Comparison of ENCODE assay signal across 11 mouse cellular contexts in genomic region chr4:118517497-118518146, GRCm38 (mm10). TPM values are rescaled to one million over a fixed set of nuclear protein-coding genes. Genes with fewer than 3 reads are reported as not detected.
A peak's percentile ranks its signal among the peaks of the same experiment; 100 is the strongest.
DNase-seq lines count a peak whose midpoint lies in the region; ATAC-seq lines count a peak whose summit lies in the region.
"Had no signal": no experiment of that assay in that cellular context is flagged by ENCODE, and none has a peak within 500 bp of the region (broad histone marks: within the 10 kb centered on the region; RNA-seq: fewer than 3 reads in every experiment).

No protein-coding gene starts in this region.

- peak overlapping the region; percentile 51; the same call in 1 of the 2 replicates for H3K4me2 ChIP-seq in heart, embryonic 11.5 days
- peak overlapping the region; percentile 44 for H3K4me2 ChIP-seq in intestine, embryonic 15.5 days (replicated peaks)
- peak overlapping the region; percentile 0; the same call in 1 of the 2 replicates for H3K4me2 ChIP-seq in stomach, embryonic 15.5 days

- no peaks in the 10 kb centered on the region for H3K27me3 ChIP-seq in heart, embryonic 11.5 days (ENCODE audit: control insufficient read depth, insufficient read depth, low read length)
- no peaks in the 10 kb centered on the region for H3K27me3 ChIP-seq in intestine, embryonic 15.5 days (replicated peaks)
- no peaks in the 10 kb centered on the region for H3K27me3 ChIP-seq in stomach, embryonic 15.5 days (replicated peaks)

- peaks cover 10% of the 10 kb centered on the region for H3K4me1 ChIP-seq in heart, embryonic 11.5 days (ENCODE audit: control insufficient read depth, insufficient read depth, low read length)
- H3K4me1 ChIP-seq in intestine, embryonic 15.5 days (replicated peaks) = peaks cover 15% of the 10 kb centered on the region; the same call in 1 of the 2 replicates
- H3K4me1 ChIP-seq in stomach, embryonic 15.5 days = peaks cover 8% of the 10 kb centered on the region; the same call in 1 of the 2 replicates

- no peak for ATAC-seq in heart, embryonic 11.5 days (replicated peaks; ENCODE audit: insufficient number of reproducible peaks, low FRiP score, low TSS enrichment)
- ATAC-seq in intestine, embryonic 15.5 days = peak; percentile 54
- ATAC-seq in stomach, embryonic 15.5 days (ENCODE audit: insufficient read depth, low FRiP score, low read depth) = peak; percentile 36; the same call in 1 of the 2 replicates
- ATAC-seq: Patski had no signal

- no peak overlapping the region for H3K9ac ChIP-seq in heart, embryonic 11.5 days (ENCODE audit: low read depth, low read length)
- no peak overlapping the region for H3K9ac ChIP-seq in intestine, embryonic 15.5 days
- no peak overlapping the region for H3K9ac ChIP-seq in stomach, embryonic 15.5 days

- DNase-seq in heart, adult 18-20 months = no peak
- DNase-seq in lung, postnatal 25 days (ENCODE audit: low spot score) = peak; percentile 24
- DNase-seq in lung, postnatal 14 days = no peak
- no peak for DNase-seq in layer of hippocampus, adult 18-20 months (ENCODE audit: low spot score in 2 of 2)
- no peak for DNase-seq in layer of hippocampus, adult 8-10 months (ENCODE audit: low spot score in 2 of 2)
- DNase-seq: spleen, adult 18-20 months had no signal

- no peak overlapping the region for H3K4me3 ChIP-seq in heart, embryonic 11.5 days (ENCODE audit: low read depth, low read length)
- H3K4me3 ChIP-seq in intestine, embryonic 15.5 days (replicated peaks) = no peak overlapping the region
- no peak overlapping the region for H3K4me3 ChIP-seq in stomach, embryonic 15.5 days (replicated peaks)

- H3K27ac ChIP-seq in heart, embryonic 11.5 days (ENCODE audit: low read depth, low read length) = no peak overlapping the region
- H3K27ac ChIP-seq in intestine, embryonic 15.5 days = peak overlapping the region; percentile 92
- H3K27ac ChIP-seq in stomach, embryonic 15.5 days = peak overlapping the region; percentile 65

- no peaks in the 10 kb centered on the region for H3K9me3 ChIP-seq in heart, embryonic 11.5 days (replicated peaks; ENCODE audit: control insufficient read depth, low read length)
- no peaks in the 10 kb centered on the region for H3K9me3 ChIP-seq in intestine, embryonic 15.5 days
- no peaks in the 10 kb centered on the region for H3K9me3 ChIP-seq in stomach, embryonic 15.5 days

- WGBS in heart, embryonic 11.5 days (ENCODE audit: insufficient replicate concordance) = 35% methylated on average over 16 of the region's 16 CpGs
- WGBS in intestine, embryonic 15.5 days = 32% methylated on average over 16 of the region's 16 CpGs
- WGBS in stomach, embryonic 15.5 days = 38% methylated on average over 16 of the region's 16 CpGs

- no peaks in the 10 kb centered on the region for H3K36me3 ChIP-seq in heart, embryonic 11.5 days (ENCODE audit: control insufficient read depth, insufficient read depth, low read length)
- no peaks in the 10 kb centered on the region for H3K36me3 ChIP-seq in intestine, embryonic 15.5 days
- H3K36me3 ChIP-seq in stomach, embryonic 15.5 days = no peaks in the 10 kb centered on the region

RNA-seq across cellular contexts. Expression of gene 2610528J11Rik, which starts 9.2 kb away (rescaled TPM):
- polyA plus RNA-seq in heart, embryonic 11.5 days (2014; fragmentation: Nextera tagmentation; extraction: Ambion mirVana) = 0.31 and 0.39 TPM in 2 replicates
- not detected for total RNA-seq in heart, adult 18-20 months (2021)
- 73.5 and 80.3 TPM in 2 replicates for polyA plus RNA-seq in intestine, embryonic 15.5 days (2015; fragmentation: Nextera tagmentation; extraction: Ambion mirVana)
- polyA plus RNA-seq in stomach, embryonic 15.5 days (2015; fragmentation: Nextera tagmentation; extraction: Ambion mirVana) = 30.4 and 33.8 TPM in 2 replicates
- not detected for total RNA-seq in layer of hippocampus, adult 18-20 months (2021)
- not detected for total RNA-seq in layer of hippocampus, adult 8-10 months (2022)
- polyA plus RNA-seq: C2C12, Patski had no signal

RNA-seq across cellular contexts. Expression of gene Tmem125, which starts 26.2 kb away (rescaled TPM):
- 0.16 and 0.45 TPM in 2 replicates for polyA plus RNA-seq in heart, embryonic 11.5 days (2014; fragmentation: Nextera tagmentation; extraction: Ambion mirVana)
- total RNA-seq in heart, adult 18-20 months (2021) = not detected
- 10.7 and 14.3 TPM in 2 replicates for polyA plus RNA-seq in intestine, embryonic 15.5 days (2015; fragmentation: Nextera tagmentation; extraction: Ambion mirVana)
- polyA plus RNA-seq in stomach, embryonic 15.5 days (2015; fragmentation: Nextera tagmentation; extraction: Ambion mirVana) = 8.7 and 10.1 TPM in 2 replicates
- 1 to 10 TPM; 6.7 to 7.1 TPM for total RNA-seq in layer of hippocampus, adult 18-20 months (2021)
- 1 to 10 TPM; 5.4 to 9.7 (median 8.7) TPM for total RNA-seq in layer of hippocampus, adult 8-10 months (2022)
- polyA plus RNA-seq: C2C12 had no signal

RNA-seq across cellular contexts. Expression of gene Tie1, which starts 27.8 kb away (rescaled TPM):
- polyA plus RNA-seq in heart, embryonic 11.5 days (2014; fragmentation: Nextera tagmentation; extraction: Ambion mirVana) = 34.6 and 40.9 TPM in 2 replicates
- 10 to 100 TPM; 47.5 to 56.8 TPM for total RNA-seq in heart, adult 18-20 months (2021)
- polyA plus RNA-seq in intestine, embryonic 15.5 days (2015; fragmentation: Nextera tagmentation; extraction: Ambion mirVana) = 22.5 and 23.7 TPM in 2 replicates
- polyA plus RNA-seq in stomach, embryonic 15.5 days (2015; fragmentation: Nextera tagmentation; extraction: Ambion mirVana) = 20.6 and 22.9 TPM in 2 replicates
- 1 to 10 TPM; 4.8 to 5.9 TPM for total RNA-seq in layer of hippocampus, adult 18-20 months (2021)
- total RNA-seq in layer of hippocampus, adult 8-10 months (2022) = 1 to 10 TPM; 6.7 to 7.5 (median 7.3) TPM
- polyA plus RNA-seq: C2C12, Patski had no signal

Comparison
In these comparisons a context has a peak if more than half of its experiments do, and no peak if none do; other contexts are left out.
1. H3K4me2 ChIP-seq: peak in every context shown above with its lines; median percentile 51 in heart, embryonic 11.5 days; 44 in intestine, embryonic 15.5 days; 0 in stomach, embryonic 15.5 days.
2. RNA of gene Tmem125, which starts 26.2 kb away (total RNA-seq): 5.4 to 9.7 TPM in layer of hippocampus, adult 8-10 months and 6.7 to 7.1 TPM in layer of hippocampus, adult 18-20 months; not detected in heart, adult 18-20 months; every median in the first group is over 4 times any median in the second.
3. RNA of gene Tie1, which starts 27.8 kb away (total RNA-seq): 47.5 to 56.8 TPM in heart, adult 18-20 months; 6.7 to 7.5 TPM in layer of hippocampus, adult 8-10 months and 4.8 to 5.9 TPM in layer of hippocampus, adult 18-20 months; every median in the first group is over 4 times any median in the second.